Mouse (Mus musculus): ENCODE results near the gene Tulp3. TPM values are rescaled to one million over a fixed set of nuclear protein-coding genes. Genes with fewer than 3 reads are reported as not detected.

Gene Tulp3
- polyA plus RNA-seq, 1 experiment from 2014 or later, result 29.3 TPM

Other genes with a start within 250 kb of the Tulp3 start
- 108 and 110 TPM in 2 replicates for gene Tspan9, start 212.3 kb downstream of the Tulp3 start, polyA plus RNA-seq (2016; fragmentation: Nextera tagmentation; extraction: Ambion mirVana)
- 2.4 and 3.6 TPM in 2 replicates for gene Tead4, start 55.0 kb downstream of the Tulp3 start, polyA plus RNA-seq (2016; fragmentation: Nextera tagmentation; extraction: Ambion mirVana)
- gene Rhno1, start 7.1 kb upstream of the Tulp3 start, polyA plus RNA-seq (2016; fragmentation: Nextera tagmentation; extraction: Ambion mirVana), result 160 and 166 TPM in 2 replicates
- gene Foxm1, start 7.1 kb upstream of the Tulp3 start, polyA plus RNA-seq (2016; fragmentation: Nextera tagmentation; extraction: Ambion mirVana), result 43.8 and 45.1 TPM in 2 replicates
- gene Tex52, start 19.6 kb upstream of the Tulp3 start, polyA plus RNA-seq (2016; fragmentation: Nextera tagmentation; extraction: Ambion mirVana), result 0.42 and 0.85 TPM in 2 replicates
- gene Gm44596, start 19.7 kb upstream of the Tulp3 start, polyA plus RNA-seq (2016; fragmentation: Nextera tagmentation; extraction: Ambion mirVana), result not detected in 2 replicates
- 3.6 and 3.7 TPM in 2 replicates for gene Nrip2, start 43.4 kb upstream of the Tulp3 start, polyA plus RNA-seq (2016; fragmentation: Nextera tagmentation; extraction: Ambion mirVana)
- gene Itfg2, start 69.1 kb upstream of the Tulp3 start, polyA plus RNA-seq (2016; fragmentation: Nextera tagmentation; extraction: Ambion mirVana), result 38.4 and 40.0 TPM in 2 replicates
- 502 TPM in 2 replicates for gene Fkbp4, start 82.8 kb upstream of the Tulp3 start, polyA plus RNA-seq (2016; fragmentation: Nextera tagmentation; extraction: Ambion mirVana)
- 0.10 TPM in 1 of 2 replicates, not detected in the other for gene Pzp, start 170.9 kb upstream of the Tulp3 start, polyA plus RNA-seq (2016; fragmentation: Nextera tagmentation; extraction: Ambion mirVana)
- 0.59 and 0.65 TPM in 2 replicates for gene A2ml1, start 225.8 kb upstream of the Tulp3 start, polyA plus RNA-seq (2016; fragmentation: Nextera tagmentation; extraction: Ambion mirVana)